Mouse (Mus musculus): ENCODE measurements at regions not wholly inside any gene's neighbourhood (a gene's known extent, or its start where the extent isn't known, plus 50 kb on each side); places are given as distances from the start of the nearest gene placed in this dataset.

DNA sequence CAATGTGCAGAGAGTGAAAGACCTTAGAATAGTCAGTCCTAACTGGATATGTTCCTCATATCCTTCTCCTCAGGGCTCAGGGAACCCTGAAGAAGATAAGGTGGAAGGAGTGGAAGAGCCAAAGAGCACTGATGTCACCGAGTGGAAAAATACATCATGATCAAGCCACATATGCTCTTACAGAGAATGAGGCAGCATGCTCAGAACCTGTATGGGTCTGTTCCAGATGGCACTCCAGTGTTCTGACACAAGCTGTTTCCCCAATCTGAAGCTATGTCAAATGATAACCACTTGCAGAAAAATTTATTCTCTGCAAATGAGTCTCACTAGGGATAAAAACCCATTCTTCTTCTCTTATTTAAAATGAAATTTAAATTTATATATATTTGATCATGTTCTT is 572.6 kb upstream of the Robo2 start:
- Histone ChIP-seq H3K36me3 (ENCODE audit: control insufficient read depth, insufficient read depth, low read length) (no peaks in the 10 kb centered on the region), H3K4me2 (ENCODE audit: low read depth, low read length) (no peak overlapping the region), H3K27me3 (replicated peaks; ENCODE audit: control insufficient read depth, insufficient read depth, low read length) (no peaks in the 10 kb centered on the region), H3K9me3 (ENCODE audit: control insufficient read depth, low read length) (no peaks in the 10 kb centered on the region), H3K27ac (ENCODE audit: low read length) (no peak overlapping the region), H3K4me3 (ENCODE audit: low read length) (no peak overlapping the region), H3K9ac (ENCODE audit: low read depth, low read length) (no peak overlapping the region), H3K4me1 (ENCODE audit: control insufficient read depth, insufficient read depth, low read length) (no peaks in the 10 kb centered on the region)
- ATAC-seq: no peak
- 88% methylated on average over 1 of the region's 1 CpGs for WGBS

DNA sequence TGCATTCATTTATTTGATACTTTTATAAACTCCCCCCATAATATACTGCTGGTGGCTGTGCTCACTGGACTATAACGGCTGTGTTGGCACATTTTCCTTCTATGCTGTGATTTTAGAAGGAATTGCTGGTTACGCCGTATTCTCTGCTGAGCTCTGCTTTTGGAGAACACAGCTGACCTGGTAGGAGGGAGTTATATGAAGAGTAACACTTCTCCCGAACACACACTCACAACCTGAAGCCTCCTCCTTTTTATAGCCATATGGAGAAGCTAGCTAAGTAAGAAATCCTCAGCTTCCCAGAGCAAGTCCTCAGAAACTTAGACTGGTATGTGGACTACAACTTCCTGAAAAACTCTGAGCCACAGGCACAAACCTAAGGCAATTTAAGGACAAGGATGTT is 554.5 kb upstream of the Robo2 start:
- WGBS: 76% methylated on average over 4 of the region's 4 CpGs
- H3K9ac ChIP-seq (ENCODE audit: low read depth, low read length): no peak overlapping the region

DNA sequence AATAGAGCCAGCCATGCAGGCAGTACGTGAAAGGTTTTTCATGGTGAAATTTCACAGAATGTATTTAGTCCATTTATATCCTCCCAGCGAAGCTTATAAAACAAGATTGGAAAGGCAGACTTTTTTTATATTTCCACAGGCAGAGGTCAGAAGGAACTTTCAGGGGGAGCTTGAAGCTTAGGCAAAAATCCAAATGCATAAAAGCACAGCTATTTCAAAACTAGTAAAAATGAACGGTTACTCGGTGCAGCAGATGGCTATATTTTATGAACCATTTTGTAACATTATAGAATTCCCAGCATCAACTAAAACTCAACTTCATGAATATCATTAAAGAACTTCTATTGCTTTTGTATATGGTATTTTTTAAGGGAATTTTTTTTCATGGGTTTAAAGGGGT is 518.1 kb upstream of the Robo2 start:
- Histone ChIP-seq H3K9me3 (ENCODE audit: control insufficient read depth, low read length) (no peaks in the 10 kb centered on the region), H3K4me1 (ENCODE audit: control insufficient read depth, insufficient read depth, low read length) (no peaks in the 10 kb centered on the region), H3K27ac (ENCODE audit: low read length) (no peak overlapping the region), H3K4me3 (ENCODE audit: low read length) (no peak overlapping the region), H3K9ac (ENCODE audit: low read depth, low read length) (no peak overlapping the region), H3K27me3 (replicated peaks; ENCODE audit: control insufficient read depth, insufficient read depth, low read length) (no peaks in the 10 kb centered on the region), H3K36me3 (ENCODE audit: control insufficient read depth, insufficient read depth, low read length) (no peaks in the 10 kb centered on the region), H3K4me2 (ENCODE audit: low read depth, low read length) (no peak overlapping the region)
- WGBS: 58% methylated on average over 4 of the region's 4 CpGs
- ATAC-seq: no peak

More for the DNA sequence above, 554.5 kb upstream of the Robo2 start:
- H3K27me3 ChIP-seq (replicated peaks; ENCODE audit: control insufficient read depth, insufficient read depth, low read length): no peaks in the 10 kb centered on the region
- H3K4me1 ChIP-seq (ENCODE audit: control insufficient read depth, insufficient read depth, low read length): no peaks in the 10 kb centered on the region
- H3K27ac ChIP-seq (ENCODE audit: low read length): no peak overlapping the region
- H3K4me3 ChIP-seq (ENCODE audit: low read length): no peak overlapping the region
- no peaks in the 10 kb centered on the region for H3K36me3 ChIP-seq (ENCODE audit: control insufficient read depth, insufficient read depth, low read length)
- no peak for ATAC-seq
- no peaks in the 10 kb centered on the region for H3K9me3 ChIP-seq (ENCODE audit: control insufficient read depth, low read length)
- no peak overlapping the region for H3K4me2 ChIP-seq (ENCODE audit: low read depth, low read length)

DNA sequence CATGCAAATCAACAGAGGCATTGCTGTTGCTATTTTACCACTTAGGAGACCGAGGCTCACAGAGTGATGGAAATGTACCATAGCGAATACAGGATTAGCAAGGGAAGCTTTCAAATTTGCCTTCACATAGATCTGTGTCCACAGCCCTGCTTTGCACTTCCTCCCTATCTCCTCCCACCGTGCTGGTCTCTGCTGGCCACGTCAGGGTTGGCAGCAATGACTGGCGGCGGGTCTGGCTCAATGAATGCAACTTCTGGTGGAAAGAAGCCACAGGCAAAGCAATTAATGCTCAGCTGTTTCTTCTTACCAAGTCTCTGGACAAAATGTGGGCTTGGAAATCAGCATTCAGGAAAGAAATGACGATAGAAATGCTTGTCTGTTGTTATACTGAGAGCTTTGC is 489.2 kb upstream of the Robo2 start:
- WGBS: 42% methylated on average over 7 of the region's 7 CpGs
- no peaks in the 10 kb centered on the region for H3K36me3 ChIP-seq (ENCODE audit: control insufficient read depth, insufficient read depth, low read length)
- no peak overlapping the region for H3K4me2 ChIP-seq (ENCODE audit: low read depth, low read length)
- no peak overlapping the region for H3K27ac ChIP-seq (ENCODE audit: low read length)
- H3K9ac ChIP-seq (ENCODE audit: low read depth, low read length): no peak overlapping the region
- no peaks in the 10 kb centered on the region for H3K4me1 ChIP-seq (ENCODE audit: control insufficient read depth, insufficient read depth, low read length)
- ATAC-seq: no peak
- H3K4me3 ChIP-seq (ENCODE audit: low read length): no peak overlapping the region
- no peaks in the 10 kb centered on the region for H3K27me3 ChIP-seq (replicated peaks; ENCODE audit: control insufficient read depth, insufficient read depth, low read length)
- H3K9me3 ChIP-seq (ENCODE audit: control insufficient read depth, low read length): no peaks in the 10 kb centered on the region

DNA sequence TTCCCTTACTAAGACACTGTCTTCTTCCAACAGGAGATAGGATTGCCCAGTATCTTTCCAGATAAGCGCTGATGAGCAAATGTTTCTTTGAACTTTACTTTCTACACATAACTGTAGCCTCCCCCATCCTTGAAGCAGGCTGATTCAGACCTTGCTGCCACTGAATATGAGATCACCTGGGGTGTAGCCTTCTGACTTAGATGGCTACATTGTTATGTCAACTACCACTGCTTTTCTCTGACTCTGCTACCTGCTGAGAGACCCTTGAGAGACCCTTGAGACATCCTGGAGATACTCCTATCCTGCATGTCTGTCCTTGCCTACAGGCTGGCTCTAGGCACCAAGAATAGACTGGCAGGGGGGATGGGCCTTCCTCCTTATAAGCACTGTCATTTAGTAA is 476.1 kb upstream of the Robo2 start:
- H3K4me1 ChIP-seq (ENCODE audit: control insufficient read depth, insufficient read depth, low read length): no peaks in the 10 kb centered on the region

DNA sequence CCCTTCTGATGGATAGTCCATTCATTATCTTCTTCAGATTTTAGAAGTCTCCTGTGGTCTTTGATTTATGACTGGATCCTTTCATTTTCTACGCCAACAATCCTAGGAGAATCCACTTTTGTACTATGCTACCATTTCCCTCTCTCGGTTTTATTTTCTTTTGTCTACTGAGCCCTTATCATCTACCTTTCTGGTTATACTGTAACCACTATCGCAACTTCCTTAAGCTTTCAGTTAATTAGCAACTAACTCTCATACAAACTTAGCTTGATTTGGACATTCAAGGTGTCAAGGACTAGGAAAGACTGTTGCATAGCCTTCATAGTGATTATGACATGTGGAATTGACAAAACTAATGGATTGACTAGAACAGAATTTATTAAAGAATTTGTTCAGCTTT is 467.0 kb upstream of the Robo2 start:
- H3K4me2 ChIP-seq (ENCODE audit: low read depth, low read length): no peak overlapping the region
- ATAC-seq: peak; percentile 85

More for the DNA sequence above, 476.1 kb upstream of the Robo2 start:
- H3K36me3 ChIP-seq (ENCODE audit: control insufficient read depth, insufficient read depth, low read length): no peaks in the 10 kb centered on the region
- no peak for ATAC-seq
- H3K9me3 ChIP-seq (ENCODE audit: control insufficient read depth, low read length): no peaks in the 10 kb centered on the region
- WGBS: 23% methylated on average over 1 of the region's 1 CpGs
- H3K27ac ChIP-seq (ENCODE audit: low read length): no peak overlapping the region
- H3K27me3 ChIP-seq (replicated peaks; ENCODE audit: control insufficient read depth, insufficient read depth, low read length): no peaks in the 10 kb centered on the region
- no peak overlapping the region for H3K9ac ChIP-seq (ENCODE audit: low read depth, low read length)
- H3K4me3 ChIP-seq (ENCODE audit: low read length): no peak overlapping the region
- H3K4me2 ChIP-seq (ENCODE audit: low read depth, low read length): no peak overlapping the region

DNA sequence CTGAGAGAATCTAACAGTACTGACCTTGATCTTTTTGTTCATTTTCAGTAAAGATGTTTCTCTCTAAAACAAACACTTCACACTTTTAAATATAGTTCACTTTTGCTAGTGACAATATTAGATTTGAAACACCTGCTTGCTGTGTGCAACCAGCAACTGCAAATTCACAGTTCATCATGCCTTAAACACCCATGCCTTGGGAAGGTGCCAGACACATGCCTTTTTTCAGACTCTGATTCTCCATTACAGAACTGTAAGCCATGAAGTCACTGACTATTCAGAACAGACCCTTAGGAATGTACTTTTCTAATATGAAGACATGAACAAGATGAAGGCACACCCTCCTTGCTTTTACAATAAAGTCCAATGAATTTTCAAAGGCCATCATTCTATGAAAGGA is 462.1 kb upstream of the Robo2 start:
- H3K27me3 ChIP-seq (replicated peaks; ENCODE audit: control insufficient read depth, insufficient read depth, low read length): no peaks in the 10 kb centered on the region
- H3K4me3 ChIP-seq (ENCODE audit: low read length): no peak overlapping the region
- H3K9ac ChIP-seq (ENCODE audit: low read depth, low read length): no peak overlapping the region
- H3K36me3 ChIP-seq (ENCODE audit: control insufficient read depth, insufficient read depth, low read length): no peaks in the 10 kb centered on the region
- H3K4me1 ChIP-seq (ENCODE audit: control insufficient read depth, insufficient read depth, low read length): no peaks in the 10 kb centered on the region
- no peaks in the 10 kb centered on the region for H3K9me3 ChIP-seq (ENCODE audit: control insufficient read depth, low read length)
- no peak overlapping the region for H3K27ac ChIP-seq (ENCODE audit: low read length)
- H3K4me2 ChIP-seq (ENCODE audit: low read depth, low read length): no peak overlapping the region
- no peak for ATAC-seq

More for the DNA sequence above, 467.0 kb upstream of the Robo2 start:
- H3K4me3 ChIP-seq (ENCODE audit: low read length): no peak overlapping the region
- no peaks in the 10 kb centered on the region for H3K9me3 ChIP-seq (ENCODE audit: control insufficient read depth, low read length)
- no peak overlapping the region for H3K9ac ChIP-seq (ENCODE audit: low read depth, low read length)
- H3K36me3 ChIP-seq (ENCODE audit: control insufficient read depth, insufficient read depth, low read length): no peaks in the 10 kb centered on the region
- no peaks in the 10 kb centered on the region for H3K27me3 ChIP-seq (replicated peaks; ENCODE audit: control insufficient read depth, insufficient read depth, low read length)
- 68% methylated on average over 3 of the region's 3 CpGs for WGBS
- H3K4me1 ChIP-seq (ENCODE audit: control insufficient read depth, insufficient read depth, low read length): no peaks in the 10 kb centered on the region
- no peak overlapping the region for H3K27ac ChIP-seq (ENCODE audit: low read length)

DNA sequence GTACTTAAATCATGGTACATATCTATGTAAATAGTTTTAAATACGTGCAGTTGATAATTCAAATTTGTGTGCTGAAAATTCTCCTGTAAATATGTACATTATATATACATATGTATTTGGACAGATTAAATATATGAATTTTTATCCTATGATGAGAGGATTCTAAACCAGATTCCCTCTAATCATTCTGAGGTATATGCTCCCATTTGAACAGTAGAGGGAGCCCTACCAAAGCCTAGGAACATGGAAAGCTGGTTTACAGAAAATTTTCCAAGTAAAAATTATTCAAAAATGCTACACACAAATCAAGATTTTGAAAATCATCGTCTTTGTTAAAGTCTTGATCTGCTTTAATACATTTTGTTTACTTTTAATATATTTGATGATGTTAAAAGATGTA is 446.1 kb upstream of the Robo2 start:
- Histone ChIP-seq H3K36me3 (ENCODE audit: control insufficient read depth, insufficient read depth, low read length) (no peaks in the 10 kb centered on the region), H3K27ac (ENCODE audit: low read length) (no peak overlapping the region), H3K27me3 (replicated peaks; ENCODE audit: control insufficient read depth, insufficient read depth, low read length) (no peaks in the 10 kb centered on the region), H3K9ac (ENCODE audit: low read depth, low read length) (no peak overlapping the region), H3K9me3 (ENCODE audit: control insufficient read depth, low read length) (no peaks in the 10 kb centered on the region), H3K4me3 (ENCODE audit: low read length) (no peak overlapping the region), H3K4me2 (ENCODE audit: low read depth, low read length) (no peak overlapping the region), H3K4me1 (ENCODE audit: control insufficient read depth, insufficient read depth, low read length) (no peaks in the 10 kb centered on the region)
- 16% methylated on average over 2 of the region's 2 CpGs for WGBS
- ATAC-seq: no peak

DNA sequence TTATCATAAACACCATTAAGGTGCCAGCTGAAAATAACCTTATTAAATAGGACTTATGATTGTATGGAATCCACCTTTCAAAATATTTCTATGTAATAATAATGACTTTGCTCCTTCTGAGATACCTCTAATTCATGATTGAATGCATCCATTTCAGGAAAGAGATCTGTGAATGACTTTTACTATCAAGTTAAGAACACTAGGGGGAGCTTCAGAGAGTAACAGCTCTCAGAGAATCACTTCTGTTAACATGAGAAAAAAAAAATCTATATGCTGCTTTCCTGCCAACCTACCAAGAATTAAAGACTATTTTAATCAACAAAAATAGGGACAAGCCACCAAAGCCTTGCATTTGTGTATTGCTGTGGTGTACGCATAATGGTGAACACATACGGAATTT is 428.4 kb upstream of the Robo2 start:
- 95% methylated on average over 2 of the region's 2 CpGs for WGBS
- H3K9me3 ChIP-seq (ENCODE audit: control insufficient read depth, low read length): no peaks in the 10 kb centered on the region
- H3K9ac ChIP-seq (ENCODE audit: low read depth, low read length): no peak overlapping the region
- no peak overlapping the region for H3K4me2 ChIP-seq (ENCODE audit: low read depth, low read length)
- H3K4me1 ChIP-seq (ENCODE audit: control insufficient read depth, insufficient read depth, low read length): no peaks in the 10 kb centered on the region
- H3K4me3 ChIP-seq (ENCODE audit: low read length): no peak overlapping the region
- H3K36me3 ChIP-seq (ENCODE audit: control insufficient read depth, insufficient read depth, low read length): no peaks in the 10 kb centered on the region
- no peak for ATAC-seq
- H3K27ac ChIP-seq (ENCODE audit: low read length): no peak overlapping the region
- no peaks in the 10 kb centered on the region for H3K27me3 ChIP-seq (replicated peaks; ENCODE audit: control insufficient read depth, insufficient read depth, low read length)

DNA sequence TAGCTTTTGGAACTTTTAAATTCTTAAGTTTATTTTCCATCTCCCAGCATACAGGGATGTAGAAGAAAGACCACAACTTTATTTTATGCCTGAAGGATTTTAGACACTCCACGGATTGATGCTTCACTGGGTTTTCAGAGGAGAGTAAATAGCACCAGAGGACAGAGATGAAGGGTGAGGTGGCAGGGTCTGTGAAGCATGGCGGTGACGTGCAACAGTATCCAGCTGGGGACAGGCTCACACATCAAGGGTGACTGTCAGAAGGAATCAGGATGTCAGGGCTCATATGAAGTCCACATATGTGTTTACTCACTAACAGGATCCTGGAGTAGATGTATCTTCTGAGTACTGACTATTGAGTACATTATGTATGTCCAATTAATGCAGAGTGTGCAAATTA is 402.8 kb upstream of the Robo2 start:
- H3K27me3 ChIP-seq (replicated peaks; ENCODE audit: control insufficient read depth, insufficient read depth, low read length): no peaks in the 10 kb centered on the region
- H3K9me3 ChIP-seq (ENCODE audit: control insufficient read depth, low read length): no peaks in the 10 kb centered on the region
- ATAC-seq: no peak
- H3K9ac ChIP-seq (ENCODE audit: low read depth, low read length): no peak overlapping the region
- H3K36me3 ChIP-seq (ENCODE audit: control insufficient read depth, insufficient read depth, low read length): no peaks in the 10 kb centered on the region
- H3K4me1 ChIP-seq (ENCODE audit: control insufficient read depth, insufficient read depth, low read length): no peaks in the 10 kb centered on the region
- H3K4me2 ChIP-seq (ENCODE audit: low read depth, low read length): no peak overlapping the region
- WGBS: 86% methylated on average over 3 of the region's 3 CpGs
- H3K27ac ChIP-seq (ENCODE audit: low read length): no peak overlapping the region
- no peak overlapping the region for H3K4me3 ChIP-seq (ENCODE audit: low read length)

All from intestine, embryonic 16.5 days (tissue).